Mouse (Mus musculus): Measurements from ENCODE around the gene Arrdc3. TPM values are rescaled to one million over a fixed set of nuclear protein-coding genes. Genes with fewer than 3 reads are reported as not detected.
"Not testable (repeated sequence)": the region's sequence is repeated elsewhere in the genome, so short reads cannot be mapped to it uniquely, and the experiment has no call there.

Gene Arrdc3
- polyA plus RNA-seq, 1 experiment = 8.1 TPM

GRCm38 (mm10) chr13:80883649-80884376 is 629 bp downstream of the Arrdc3 start:
- Histone ChIP-seq H3K4me1 (ENCODE audit: control insufficient read depth, insufficient read depth, insufficient read length, low read length) (peaks cover 2% of the 10 kb centered on the region), H3K27ac (ENCODE audit: insufficient read depth, low read depth, low read length) (peak overlapping the region; percentile 98), H3K4me3 (ENCODE audit: low read depth, low read length) (peak overlapping the region; percentile 63; the same call in 1 of the 2 replicates), H3K36me3 (ENCODE audit: control insufficient read depth, insufficient read depth, low read length) (peaks cover 6% of the 10 kb centered on the region; the same call in 1 of the 2 replicates), H3K27me3 (ENCODE audit: control insufficient read depth, insufficient read depth, low read length) (no peaks in the 10 kb centered on the region)
- no peak for TF ChIP-seq CTCF (IDR thresholded peaks at IDR 0.05; ENCODE audit: extremely low read depth, insufficient read length, insufficient replicate concordance, low read depth, low read length)
- no peak for TF ChIP-seq POLR2A (IDR thresholded peaks at IDR 0.05; ENCODE audit: low read depth, low read length)
- under 1% methylated on average over 23 of the region's 23 CpGs for WGBS

- peak overlapping the region; percentile 65 for H3K4me3 ChIP-seq (ENCODE audit: low read depth, low read length)
These were observed 1.3 kb downstream of the Arrdc3 start for GRCm38 (mm10) chr13:80884377-80884983.

GRCm38 (mm10) chr13:80885103-80885833 is 2.1 kb downstream of the Arrdc3 start:
- under 1% methylated on average over 47 of the region's 47 CpGs for WGBS
- Histone ChIP-seq H3K27me3 (ENCODE audit: control insufficient read depth, insufficient read depth, low read length) (no peaks in the 10 kb centered on the region), H3K4me1 (ENCODE audit: control insufficient read depth, insufficient read depth, insufficient read length, low read length) (peaks cover 2% of the 10 kb centered on the region), H3K4me3 (ENCODE audit: low read depth, low read length) (peak overlapping the region; percentile 68), H3K36me3 (ENCODE audit: control insufficient read depth, insufficient read depth, low read length) (peaks cover 12% of the 10 kb centered on the region), H3K27ac (ENCODE audit: insufficient read depth, low read depth, low read length) (peak overlapping the region; percentile 98)
- TF ChIP-seq POLR2A (IDR thresholded peaks at IDR 0.05; ENCODE audit: low read depth, low read length) (peak; percentile 97), CTCF (IDR thresholded peaks at IDR 0.05; ENCODE audit: extremely low read depth, insufficient read length, insufficient replicate concordance, low read depth, low read length) (no peak)

More at GRCm38 (mm10) chr13:80884377-80884983, 1.3 kb downstream of the Arrdc3 start:
- Histone ChIP-seq H3K27ac (ENCODE audit: insufficient read depth, low read depth, low read length) (peak overlapping the region; percentile 98), H3K36me3 (ENCODE audit: control insufficient read depth, insufficient read depth, low read length) (peaks cover 8% of the 10 kb centered on the region), H3K27me3 (ENCODE audit: control insufficient read depth, insufficient read depth, low read length) (no peaks in the 10 kb centered on the region), H3K4me1 (ENCODE audit: control insufficient read depth, insufficient read depth, insufficient read length, low read length) (peaks cover 2% of the 10 kb centered on the region)
- no peak for TF ChIP-seq CTCF (IDR thresholded peaks at IDR 0.05; ENCODE audit: extremely low read depth, insufficient read length, insufficient replicate concordance, low read depth, low read length)
- no peak for TF ChIP-seq POLR2A (IDR thresholded peaks at IDR 0.05; ENCODE audit: low read depth, low read length)
- WGBS = under 1% methylated on average over 15 of the region's 15 CpGs

GRCm38 (mm10) chr13:80885834-80886663 is 2.9 kb downstream of the Arrdc3 start:
- WGBS = 1% methylated on average over 72 of the region's 72 CpGs
- peaks cover 2% of the 10 kb centered on the region for H3K4me1 ChIP-seq (ENCODE audit: control insufficient read depth, insufficient read depth, insufficient read length, low read length)
- no peaks in the 10 kb centered on the region for H3K27me3 ChIP-seq (ENCODE audit: control insufficient read depth, insufficient read depth, low read length)
- peak overlapping the region; percentile 98 for H3K27ac ChIP-seq (ENCODE audit: insufficient read depth, low read depth, low read length)
- H3K36me3 ChIP-seq (ENCODE audit: control insufficient read depth, insufficient read depth, low read length) = peaks cover 20% of the 10 kb centered on the region
- H3K4me3 ChIP-seq (ENCODE audit: low read depth, low read length) = peak overlapping the region; percentile 68
- TF ChIP-seq CTCF (IDR thresholded peaks at IDR 0.05; ENCODE audit: extremely low read depth, insufficient read length, insufficient replicate concordance, low read depth, low read length) = no peak
- TF ChIP-seq POLR2A (IDR thresholded peaks at IDR 0.05; ENCODE audit: low read depth, low read length) = peak; percentile 27; the same call in 1 of the 2 replicates

- 8% methylated on average over 6 of the region's 6 CpGs for WGBS
These were observed 3.6 kb downstream of the Arrdc3 start for GRCm38 (mm10) chr13:80886664-80887210.

GRCm38 (mm10) chr13:80887842-80888241 is 4.7 kb downstream of the Arrdc3 start:
- Histone ChIP-seq H3K36me3 (ENCODE audit: control insufficient read depth, insufficient read depth, low read length) (peaks cover 33% of the 10 kb centered on the region), H3K27ac (ENCODE audit: insufficient read depth, low read depth, low read length) (no peak overlapping the region), H3K4me3 (ENCODE audit: low read depth, low read length) (no peak overlapping the region), H3K27me3 (ENCODE audit: control insufficient read depth, insufficient read depth, low read length) (no peaks in the 10 kb centered on the region), H3K4me1 (ENCODE audit: control insufficient read depth, insufficient read depth, insufficient read length, low read length) (no peaks in the 10 kb centered on the region; the same call in 1 of the 2 replicates)
- no peak for TF ChIP-seq POLR2A (IDR thresholded peaks at IDR 0.05; ENCODE audit: low read depth, low read length)
- TF ChIP-seq CTCF (IDR thresholded peaks at IDR 0.05; ENCODE audit: extremely low read depth, insufficient read length, insufficient replicate concordance, low read depth, low read length) = no peak
- WGBS = 22% methylated on average over 2 of the region's 2 CpGs

More at GRCm38 (mm10) chr13:80886664-80887210, 3.6 kb downstream of the Arrdc3 start:
- TF ChIP-seq CTCF (IDR thresholded peaks at IDR 0.05; ENCODE audit: extremely low read depth, insufficient read length, insufficient replicate concordance, low read depth, low read length) (peak; percentile 13; the same call in 1 of the 2 replicates), POLR2A (IDR thresholded peaks at IDR 0.05; ENCODE audit: low read depth, low read length) (no peak)
- H3K36me3 ChIP-seq (ENCODE audit: control insufficient read depth, insufficient read depth, low read length) = peaks cover 26% of the 10 kb centered on the region
- peak overlapping the region; percentile 98 for H3K27ac ChIP-seq (ENCODE audit: insufficient read depth, low read depth, low read length)
- H3K27me3 ChIP-seq (ENCODE audit: control insufficient read depth, insufficient read depth, low read length) = no peaks in the 10 kb centered on the region
- H3K4me3 ChIP-seq (ENCODE audit: low read depth, low read length) = peak overlapping the region; percentile 68; the same call in 1 of the 2 replicates
- H3K4me1 ChIP-seq (ENCODE audit: control insufficient read depth, insufficient read depth, insufficient read length, low read length) = peaks cover 2% of the 10 kb centered on the region

- peaks cover 44% of the 10 kb centered on the region for H3K36me3 ChIP-seq (ENCODE audit: control insufficient read depth, insufficient read depth, low read length)
- H3K4me3 ChIP-seq (ENCODE audit: low read depth, low read length); H3K27me3 ChIP-seq (ENCODE audit: control insufficient read depth, insufficient read depth, low read length); H3K4me1 ChIP-seq (ENCODE audit: control insufficient read depth, insufficient read depth, insufficient read length, low read length); H3K27ac ChIP-seq (ENCODE audit: insufficient read depth, low read depth, low read length): not testable (repeated sequence)
- WGBS = 93% methylated on average over 3 of the region's 3 CpGs
These were observed 11.7 kb downstream of the Arrdc3 start for GRCm38 (mm10) chr13:80894928-80895327.

Measured in small intestine, adult 2 months (tissue).